Mouse (Mus musculus): ENCODE measurements around the gene Hpn.

DNA sequence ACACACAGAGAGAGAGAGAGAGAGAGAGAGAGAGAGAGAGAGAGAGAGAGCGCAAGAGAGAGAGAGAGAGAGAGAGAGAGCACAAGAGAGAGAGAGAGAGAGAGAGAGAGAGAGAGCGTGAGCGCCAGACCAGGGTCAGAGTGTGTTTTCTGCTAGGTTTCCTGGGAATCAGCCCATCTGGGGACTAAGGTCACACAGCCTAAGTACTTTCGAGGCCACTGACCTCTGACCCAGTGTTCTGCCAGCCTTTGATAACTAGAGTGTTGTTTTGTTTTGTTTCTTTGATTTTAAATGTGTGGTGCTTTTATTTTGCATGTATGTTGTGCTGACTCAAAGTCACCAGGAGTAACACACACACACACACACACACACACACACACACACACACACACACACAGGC lies 59.2 kb downstream of the Hpn start:
- TF ChIP-seq CTCF (IDR thresholded peaks at IDR 0.05; ENCODE audit: borderline replicate concordance, insufficient read depth, low read length) = no peak
- TF ChIP-seq POLR2A (IDR thresholded peaks at IDR 0.05; ENCODE audit: low read depth, low read length) = no peak
